Mouse (Mus musculus) ovary, adult 2 months (tissue): ENCODE measurements around the gene Tert. TPM values are rescaled to one million over a fixed set of nuclear protein-coding genes. Genes with fewer than 3 reads are reported as not detected.

Experiments
- polyA plus RNA-seq: library from polyadenylated mRNA; depleted of rRNA; stranded (reverse); fragments of >200 nt; gene quantifications from 2 replicates; pipeline ENCODE4 v1.2.3, GENCODE M21; 2012; rRNA removed

Gene Tert
- polyA plus RNA-seq: 13.1 and 15.7 TPM in 2 replicates

DNA sequence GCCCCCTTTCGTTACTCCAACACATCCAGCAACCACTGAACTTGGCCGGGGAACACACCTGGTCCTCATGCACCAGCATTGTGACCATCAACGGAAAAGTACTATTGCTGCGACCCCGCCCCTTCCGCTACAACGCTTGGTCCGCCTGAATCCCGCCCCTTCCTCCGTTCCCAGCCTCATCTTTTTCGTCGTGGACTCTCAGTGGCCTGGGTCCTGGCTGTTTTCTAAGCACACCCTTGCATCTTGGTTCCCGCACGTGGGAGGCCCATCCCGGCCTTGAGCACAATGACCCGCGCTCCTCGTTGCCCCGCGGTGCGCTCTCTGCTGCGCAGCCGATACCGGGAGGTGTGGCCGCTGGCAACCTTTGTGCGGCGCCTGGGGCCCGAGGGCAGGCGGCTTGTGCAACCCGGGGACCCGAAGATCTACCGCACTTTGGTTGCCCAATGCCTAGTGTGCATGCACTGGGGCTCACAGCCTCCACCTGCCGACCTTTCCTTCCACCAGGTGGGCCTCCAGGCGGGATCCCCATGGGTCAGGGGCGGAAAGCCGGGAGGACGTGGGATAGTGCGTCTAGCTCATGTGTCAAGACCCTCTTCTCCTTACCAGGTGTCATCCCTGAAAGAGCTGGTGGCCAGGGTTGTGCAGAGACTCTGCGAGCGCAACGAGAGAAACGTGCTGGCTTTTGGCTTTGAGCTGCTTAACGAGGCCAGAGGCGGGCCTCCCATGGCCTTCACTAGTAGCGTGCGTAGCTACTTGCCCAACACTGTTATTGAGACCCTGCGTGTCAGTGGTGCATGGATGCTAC lies at the start of gene Tert:
Tert (plus strand) TSS at position 167 of the 805 bp plus-strand sequence.

DNA sequence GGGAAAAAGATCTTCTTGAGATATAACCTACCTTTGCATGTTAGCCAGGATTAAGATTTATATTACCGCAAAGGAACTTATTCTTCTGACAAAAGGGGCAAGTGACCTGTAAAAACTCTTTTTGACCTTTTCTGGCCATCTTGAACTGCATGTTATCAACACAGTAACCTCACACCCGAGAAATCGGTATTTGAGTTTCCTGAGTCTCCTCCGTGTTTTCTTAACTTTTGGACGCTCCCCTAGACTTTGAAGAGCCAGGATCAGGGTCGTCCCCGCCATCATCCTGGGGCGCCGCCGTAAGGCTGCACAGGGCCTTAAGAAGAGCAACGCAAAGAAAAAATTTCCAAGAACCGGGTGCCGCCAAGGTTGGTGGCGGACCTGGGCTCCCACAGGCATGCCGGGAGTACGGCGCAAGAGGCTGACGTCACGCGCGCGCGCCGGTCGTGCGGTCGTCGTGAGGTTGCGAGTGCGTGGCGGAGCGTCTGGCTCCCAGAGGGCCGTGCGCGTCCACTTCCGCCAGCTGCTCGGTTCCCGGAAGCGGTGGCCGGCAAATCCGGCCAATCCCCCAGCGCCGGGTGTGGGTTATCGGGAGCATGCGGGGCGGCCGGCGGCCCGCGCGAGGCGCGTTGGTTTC lies 23.1 kb upstream of the Tert start, which contains the start of gene Clptm1l:
Clptm1l (plus strand) TSS at position 485 of the 634 bp plus-strand sequence.

DNA sequence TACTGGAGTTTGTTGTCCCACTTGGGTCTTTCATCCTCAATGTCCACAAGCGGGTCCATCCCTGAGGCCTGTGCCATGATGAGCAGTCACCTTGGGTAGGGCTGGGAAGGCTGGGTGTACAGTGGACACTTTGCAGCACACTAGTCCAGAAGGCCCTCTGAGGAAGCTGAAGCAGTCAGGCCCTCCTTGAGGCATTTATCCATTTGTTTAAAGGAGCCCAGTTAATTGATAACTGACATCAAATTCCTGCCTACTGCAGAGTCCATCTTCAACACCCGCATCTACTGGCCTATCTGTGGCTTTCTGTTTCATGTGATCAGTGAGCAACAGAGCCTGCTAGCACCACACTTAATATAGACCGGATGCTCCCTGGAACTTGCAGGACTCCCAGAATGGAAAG lies 51.1 kb downstream of the Tert start, which contains the start of gene Slc6a18:
Slc6a18 (minus strand) TSS at position 171 of the 400 bp plus-strand sequence.

Other genes with a start within 250 kb of the Tert start
- gene Lpcat1, start 159.7 kb upstream of the Tert start, polyA plus RNA-seq: 39.5 and 44.4 TPM in 2 replicates
- gene Slc6a3, start 90.2 kb upstream of the Tert start, polyA plus RNA-seq: 0.03 and 0.08 TPM in 2 replicates
- gene Clptm1l, start 22.9 kb upstream of the Tert start, polyA plus RNA-seq: 160 and 186 TPM in 2 replicates
- not detected in 2 replicates for gene Slc6a18, start 51.1 kb downstream of the Tert start, polyA plus RNA-seq
- 0.43 and 0.54 TPM in 2 replicates for gene Slc6a19, start 78.0 kb downstream of the Tert start, polyA plus RNA-seq
- gene Slc12a7, start 106.2 kb downstream of the Tert start, polyA plus RNA-seq: 177 and 221 TPM in 2 replicates
- 22.0 and 24.5 TPM in 2 replicates for gene Nkd2, start 220.7 kb downstream of the Tert start, polyA plus RNA-seq